Mouse (Mus musculus) stomach, postnatal 0 days (tissue): ENCODE results near the gene Cd69.

Experiments
- CTCF ChIP-seq: IDR thresholded peaks from 2 replicates; pipeline ENCODE4 v1.5.1; 2016; ENCODE audit warnings: antibody characterized with exemption, low read depth, mild to moderate bottlenecking, moderate library complexity
- EP300 ChIP-seq: optimal IDR thresholded peaks from 2 replicates; pipeline ENCODE3; 2016; ENCODE audit warnings: antibody characterized with exemption

DNA sequence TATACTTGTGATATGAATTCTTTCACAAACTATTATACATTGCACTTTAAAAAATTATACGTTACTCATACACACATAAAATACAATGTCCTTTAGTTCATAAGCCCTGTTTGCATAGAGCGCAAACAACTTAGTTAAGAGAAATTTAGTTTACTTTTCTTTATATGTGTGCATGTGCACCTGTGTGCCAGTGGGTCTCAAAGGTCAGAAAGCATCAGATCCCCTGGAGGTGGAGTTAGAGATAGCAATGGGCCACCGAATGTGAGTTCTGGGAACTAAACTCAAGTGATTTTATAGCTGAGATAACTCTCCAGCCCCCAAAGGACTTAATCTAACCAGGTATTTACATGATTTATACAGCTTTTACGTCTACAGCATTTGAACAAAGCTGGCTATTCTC, 44.1 kb upstream of the Cd69 start:
- no peak for TF ChIP-seq EP300
- TF ChIP-seq CTCF: no peak
